Mouse (Mus musculus): ENCODE measurements around the gene Plk2.

GRCm38 (mm10) chr13:110422434-110422833, 27.6 kb downstream of the Plk2 start:
- TF ChIP-seq POLR2A (IDR thresholded peaks at IDR 0.05; ENCODE audit: borderline replicate concordance, extremely low read depth, low read depth, low read length): no peak
- TF ChIP-seq CTCF (IDR thresholded peaks at IDR 0.05; ENCODE audit: insufficient read depth, low read length): no peak

All from lung, adult 2 months (tissue).